Mouse (Mus musculus) stomach, embryonic 14.5 days (tissue): ENCODE data around the gene Smim27. TPM values are rescaled to one million over a fixed set of nuclear protein-coding genes. Genes with fewer than 3 reads are reported as not detected.
A peak's percentile ranks its signal among the peaks of the same experiment; 100 is the strongest.

Experiments used
- ATAC-seq: fragments of 200-750 bp; cut with Nextera tagmentation; 2 replicates; pipeline ENCODE4 v1.8.0; 2017; ENCODE audit warnings: low read depth, moderate TSS enrichment; ENCODE audit not compliant: insufficient number of reproducible peaks, insufficient read depth, low FRiP score
- H3K27ac ChIP-seq: fragments of 300-500 bp; sonication (generic); 2 replicates; pipeline ENCODE4 v1.5.1; 2014; ENCODE audit warnings: mild to moderate bottlenecking, low read length, moderate library complexity, mixed read lengths
- H3K27me3 ChIP-seq: fragments of 300-500 bp; sonication (generic); 2 replicates; pipeline ENCODE4 v1.6.1; 2014; ENCODE audit warnings: low read length, control low read depth, mixed read lengths; ENCODE audit not compliant: control insufficient read depth, insufficient read depth
- H3K36me3 ChIP-seq: fragments of 300-500 bp; sonication (generic); 2 replicates; pipeline ENCODE4 v1.6.1; 2014; ENCODE audit warnings: mild to moderate bottlenecking, control low read depth, low read length, moderate library complexity, mixed read lengths; ENCODE audit not compliant: control insufficient read depth, insufficient read depth
- H3K4me1 ChIP-seq: fragments of 300-500 bp; sonication (generic); 2 replicates; pipeline ENCODE4 v1.6.1; 2014; ENCODE audit warnings: low read length, control low read depth, mixed read lengths; ENCODE audit not compliant: control insufficient read depth, insufficient read depth
- H3K4me2 ChIP-seq: fragments of 300-500 bp; sonication (generic); replicated peaks from 2 replicates; pipeline ENCODE4 v1.6.1; 2014; ENCODE audit warnings: low read depth, low read length, control low read depth
- H3K4me3 ChIP-seq: fragments of 300-500 bp; sonication (generic); 2 replicates; pipeline ENCODE4 v1.5.1; 2014; ENCODE audit warnings: low read depth, low read length, control low read depth
- H3K9ac ChIP-seq: fragments of 300-500 bp; sonication (generic); replicated peaks from 2 replicates; pipeline ENCODE4 v1.6.1; 2014; ENCODE audit warnings: low read depth, mild to moderate bottlenecking, control low read depth, low read length, moderate library complexity, mixed read lengths
- H3K9me3 ChIP-seq: fragments of 300-500 bp; sonication (generic); 2 replicates; pipeline ENCODE4 v1.6.1; 2016; ENCODE audit warnings: low read depth, low read length, control low read depth; ENCODE audit not compliant: control insufficient read depth
- WGBS: fragments of 180-500 bp; shearing (Covaris S2); extraction: QIAGEN DNeasy Blood & Tissue Kit; methylation state at CpG from one replicate; pipeline ENCODE4 v1.1.7; 2014; 5-methylcytosine and 5-hydroxymethylcytosine counted together
- polyA plus RNA-seq: library from polyadenylated mRNA; unstranded; fragments of >200 nt; fragmentation: Nextera tagmentation; extraction: Ambion mirVana; gene quantifications from 2 replicates; pipeline ENCODE4 v1.2.1, GENCODE M21; 2014

Smim27 gene
- 38.6 and 48.8 TPM in 2 replicates for polyA plus RNA-seq

- Histone ChIP-seq H3K9ac (peak within 1 kb of the TSS; percentile 84), H3K4me2 (peak within 1 kb of the TSS; percentile 91), H3K4me3 (peak within 1 kb of the TSS; percentile 88), H3K4me1 (peaks cover 14% of the 10 kb centered on the region), H3K27me3 (no peaks in the 10 kb centered on the region), H3K9me3 (no peaks in the 10 kb centered on the region), H3K36me3 (peaks cover 41% of the 10 kb centered on the region), H3K27ac (peak within 1 kb of the TSS; percentile 98)
- peak; percentile 96 for ATAC-seq
- WGBS = under 1% methylated on average over 38 of the region's 38 CpGs
These were observed at the start of gene Smim27, which contains the start of gene Topors for GRCm38 (mm10) chr4:40269430-40270032. Smim27 (plus strand) TSS chr4:40269579. Topors (minus strand) TSS chr4:40269850.

GRCm38 (mm10) chr4:40220437-40220836 lies 48.9 kb upstream of the Smim27 start:
- H3K4me1 ChIP-seq = peaks cover 3% of the 10 kb centered on the region; the same call in 1 of the 2 replicates
- 16% methylated on average over 12 of the region's 12 CpGs for WGBS
- no peaks in the 10 kb centered on the region for H3K9me3 ChIP-seq

GRCm38 (mm10) chr4:40221004-40221760 lies 48.2 kb upstream of the Smim27 start:
- no peak overlapping the region for H3K9ac ChIP-seq
- no peak overlapping the region for H3K27ac ChIP-seq
- H3K9me3 ChIP-seq = no peaks in the 10 kb centered on the region
- WGBS = 21% methylated on average over 14 of the region's 14 CpGs
- H3K27me3 ChIP-seq = no peaks in the 10 kb centered on the region
- H3K4me2 ChIP-seq = no peak overlapping the region; the same call in 1 of the 2 replicates
- no peaks in the 10 kb centered on the region for H3K36me3 ChIP-seq
- H3K4me3 ChIP-seq = no peak overlapping the region
- H3K4me1 ChIP-seq = peaks cover 3% of the 10 kb centered on the region; the same call in 1 of the 2 replicates
- ATAC-seq = peak; percentile 53; the same call in 1 of the 2 replicates

More at GRCm38 (mm10) chr4:40220437-40220836, 48.9 kb upstream of the Smim27 start:
- no peak for ATAC-seq
- Histone ChIP-seq H3K9ac (no peak overlapping the region), H3K4me2 (no peak overlapping the region; the same call in 1 of the 2 replicates), H3K4me3 (no peak overlapping the region), H3K27me3 (no peaks in the 10 kb centered on the region), H3K36me3 (no peaks in the 10 kb centered on the region), H3K27ac (no peak overlapping the region)

GRCm38 (mm10) chr4:40221876-40222585 lies 47.3 kb upstream of the Smim27 start:
- H3K27me3 ChIP-seq = no peaks in the 10 kb centered on the region
- ATAC-seq = no peak
- H3K9ac ChIP-seq = no peak overlapping the region
- H3K4me1 ChIP-seq = peaks cover 3% of the 10 kb centered on the region; the same call in 1 of the 2 replicates
- no peaks in the 10 kb centered on the region for H3K9me3 ChIP-seq
- no peak overlapping the region for H3K4me3 ChIP-seq
- 41% methylated on average over 21 of the region's 21 CpGs for WGBS
- no peak overlapping the region for H3K4me2 ChIP-seq
- no peak overlapping the region for H3K27ac ChIP-seq
- H3K36me3 ChIP-seq = no peaks in the 10 kb centered on the region

GRCm38 (mm10) chr4:40226095-40226494 lies 43.3 kb upstream of the Smim27 start:
- Histone ChIP-seq H3K27ac (no peak overlapping the region), H3K4me3 (no peak overlapping the region), H3K27me3 (no peaks in the 10 kb centered on the region), H3K36me3 (no peaks in the 10 kb centered on the region), H3K4me2 (no peak overlapping the region), H3K9ac (no peak overlapping the region), H3K9me3 (no peaks in the 10 kb centered on the region), H3K4me1 (peaks cover 3% of the 10 kb centered on the region; the same call in 1 of the 2 replicates)
- WGBS = 49% methylated on average over 5 of the region's 5 CpGs
- no peak for ATAC-seq

- no peaks in the 10 kb centered on the region for H3K9me3 ChIP-seq
- 82% methylated on average over 11 of the region's 11 CpGs for WGBS
- no peak for ATAC-seq
These were observed 42.2 kb upstream of the Smim27 start for GRCm38 (mm10) chr4:40227131-40227530.

GRCm38 (mm10) chr4:40227886-40228285 lies 41.5 kb upstream of the Smim27 start:
- no peaks in the 10 kb centered on the region for H3K9me3 ChIP-seq
- no peak overlapping the region for H3K4me2 ChIP-seq
- H3K36me3 ChIP-seq = no peaks in the 10 kb centered on the region
- ATAC-seq = no peak
- H3K27ac ChIP-seq = no peak overlapping the region
- no peaks in the 10 kb centered on the region for H3K4me1 ChIP-seq
- H3K27me3 ChIP-seq = no peaks in the 10 kb centered on the region
- H3K9ac ChIP-seq = no peak overlapping the region
- H3K4me3 ChIP-seq = no peak overlapping the region
- 86% methylated on average over 7 of the region's 7 CpGs for WGBS

More at GRCm38 (mm10) chr4:40227131-40227530, 42.2 kb upstream of the Smim27 start:
- H3K27ac ChIP-seq = no peak overlapping the region
- no peaks in the 10 kb centered on the region for H3K27me3 ChIP-seq
- H3K36me3 ChIP-seq = no peaks in the 10 kb centered on the region
- no peak overlapping the region for H3K4me3 ChIP-seq
- H3K4me1 ChIP-seq = no peaks in the 10 kb centered on the region
- no peak overlapping the region for H3K4me2 ChIP-seq
- no peak overlapping the region for H3K9ac ChIP-seq

GRCm38 (mm10) chr4:40229723-40230122 lies 39.7 kb upstream of the Smim27 start:
- no peaks in the 10 kb centered on the region for H3K9me3 ChIP-seq
- no peaks in the 10 kb centered on the region for H3K27me3 ChIP-seq
- no peak for ATAC-seq
- no peaks in the 10 kb centered on the region for H3K4me1 ChIP-seq
- no peak overlapping the region for H3K4me2 ChIP-seq
- no peak overlapping the region for H3K9ac ChIP-seq
- WGBS = 89% methylated on average over 6 of the region's 6 CpGs
- H3K36me3 ChIP-seq = no peaks in the 10 kb centered on the region
- H3K27ac ChIP-seq = no peak overlapping the region
- H3K4me3 ChIP-seq = no peak overlapping the region
